Mouse (Mus musculus) intestine, embryonic 15.5 days (tissue): ENCODE measurements around the gene Dhrs2. TPM values are rescaled to one million over a fixed set of nuclear protein-coding genes. Genes with fewer than 3 reads are reported as not detected.
A peak's percentile ranks its signal among the peaks of the same experiment; 100 is the strongest.

Experiments
- ATAC-seq: fragments of 200-750 bp; cut with Nextera tagmentation; 2 replicates; pipeline ENCODE4 v1.8.0; 2017; ENCODE audit warnings: moderate TSS enrichment, moderate library complexity
- H3K27ac ChIP-seq: fragments of 300-500 bp; sonication (generic); 2 replicates; pipeline ENCODE4 v1.5.1; 2015; ENCODE audit warnings: mild to moderate bottlenecking, inconsistent platforms
- H3K27me3 ChIP-seq: fragments of 300-500 bp; sonication (generic); replicated peaks from 2 replicates; pipeline ENCODE4 v1.6.1; 2015; ENCODE audit warnings: inconsistent platforms
- H3K36me3 ChIP-seq: fragments of 300-500 bp; sonication (generic); 2 replicates; pipeline ENCODE4 v1.6.1; 2015; ENCODE audit warnings: inconsistent platforms
- H3K4me1 ChIP-seq: fragments of 300-500 bp; sonication (generic); replicated peaks from 2 replicates; pipeline ENCODE4 v1.6.1; 2015; ENCODE audit warnings: inconsistent platforms
- H3K4me2 ChIP-seq: fragments of 300-500 bp; sonication (generic); replicated peaks from 2 replicates; pipeline ENCODE4 v1.6.1; 2015; ENCODE audit warnings: mild to moderate bottlenecking, inconsistent platforms
- H3K4me3 ChIP-seq: fragments of 300-500 bp; sonication (generic); replicated peaks from 2 replicates; pipeline ENCODE4 v1.5.1; 2015; ENCODE audit warnings: inconsistent platforms
- H3K9ac ChIP-seq: fragments of 300-500 bp; sonication (generic); 2 replicates; pipeline ENCODE4 v1.6.1; 2015; ENCODE audit warnings: inconsistent platforms
- H3K9me3 ChIP-seq: fragments of 300-500 bp; sonication (generic); 2 replicates; pipeline ENCODE4 v1.6.1; 2016; ENCODE audit warnings: inconsistent platforms
- WGBS: fragments of 180-500 bp; shearing (Covaris S2); methylation state at CpG from one replicate; pipeline ENCODE4 v1.1.7; 2015; 5-methylcytosine and 5-hydroxymethylcytosine counted together
- polyA plus RNA-seq: library from polyadenylated mRNA; unstranded; fragments of >200 nt; fragmentation: Nextera tagmentation; extraction: Ambion mirVana; gene quantifications from 2 replicates; pipeline ENCODE4 v1.2.1, GENCODE M21; 2015

Dhrs2 gene
- polyA plus RNA-seq, 1 experiment from 2014 or later: 0.15 TPM

DNA sequence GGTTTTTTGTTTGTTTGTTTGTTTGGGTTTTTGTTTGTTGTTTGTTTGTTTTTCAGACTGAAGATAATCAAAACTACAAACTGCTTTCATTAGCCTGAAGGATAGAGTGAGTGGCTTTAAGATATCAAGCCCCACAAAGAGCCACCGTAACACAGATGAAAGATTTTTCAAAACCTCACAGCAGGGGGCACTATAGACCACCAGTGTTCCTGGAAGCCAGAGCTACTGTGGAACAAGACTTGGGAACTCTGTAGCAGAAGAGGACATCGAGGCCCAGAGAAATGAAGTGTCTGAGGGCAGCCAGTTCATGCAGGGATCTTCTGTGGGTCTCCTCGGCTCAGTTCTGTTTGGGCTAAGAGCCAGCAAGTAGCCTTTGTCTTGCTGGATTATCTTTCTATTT is 49.4 kb downstream of the Dhrs2 start:
- no peak for ATAC-seq
- Histone ChIP-seq H3K4me3 (no peak overlapping the region), H3K9ac (no peak overlapping the region), H3K36me3 (no peaks in the 10 kb centered on the region), H3K4me2 (no peak overlapping the region), H3K9me3 (no peaks in the 10 kb centered on the region), H3K4me1 (no peaks in the 10 kb centered on the region), H3K27ac (no peak overlapping the region), H3K27me3 (no peaks in the 10 kb centered on the region)
- 47% methylated on average over 3 of the region's 3 CpGs for WGBS

- no peaks in the 10 kb centered on the region for H3K9me3 ChIP-seq
- ATAC-seq: no peak
- no peaks in the 10 kb centered on the region for H3K4me1 ChIP-seq
- 80% methylated on average over 4 of the region's 4 CpGs for WGBS
- no peaks in the 10 kb centered on the region for H3K27me3 ChIP-seq
- no peak overlapping the region for H3K9ac ChIP-seq
- H3K27ac ChIP-seq: no peak overlapping the region
- no peaks in the 10 kb centered on the region for H3K36me3 ChIP-seq
- no peak overlapping the region for H3K4me3 ChIP-seq
- no peak overlapping the region for H3K4me2 ChIP-seq
Measured at GRCm38 (mm10) chr14:55273023-55273422, 51.2 kb downstream of the Dhrs2 start.

- Histone ChIP-seq H3K9me3 (no peaks in the 10 kb centered on the region), H3K27me3 (no peaks in the 10 kb centered on the region)
- WGBS: 92% methylated on average over 6 of the region's 6 CpGs
Measured at GRCm38 (mm10) chr14:55274810-55275209, 53.0 kb downstream of the Dhrs2 start.

GRCm38 (mm10) chr14:55279322-55280069 is 57.7 kb downstream of the Dhrs2 start:
- no peak overlapping the region for H3K4me3 ChIP-seq
- H3K36me3 ChIP-seq: no peaks in the 10 kb centered on the region
- no peak overlapping the region for H3K27ac ChIP-seq
- H3K9ac ChIP-seq: no peak overlapping the region
- H3K9me3 ChIP-seq: no peaks in the 10 kb centered on the region
- no peak overlapping the region for H3K4me2 ChIP-seq
- H3K4me1 ChIP-seq: no peaks in the 10 kb centered on the region
- H3K27me3 ChIP-seq: no peaks in the 10 kb centered on the region
- ATAC-seq: peak; percentile 91
- WGBS: 52% methylated on average over 7 of the region's 7 CpGs

More at GRCm38 (mm10) chr14:55274810-55275209, 53.0 kb downstream of the Dhrs2 start:
- no peak overlapping the region for H3K27ac ChIP-seq
- no peaks in the 10 kb centered on the region for H3K36me3 ChIP-seq
- ATAC-seq: no peak
- H3K9ac ChIP-seq: no peak overlapping the region
- H3K4me3 ChIP-seq: no peak overlapping the region
- no peak overlapping the region for H3K4me2 ChIP-seq
- H3K4me1 ChIP-seq: no peaks in the 10 kb centered on the region

Other genes with a start within 250 kb of the Dhrs2 start
- not detected in 2 replicates for gene Gm17428, start 245.1 kb upstream of the Dhrs2 start, polyA plus RNA-seq
- 0.83 and 1.6 TPM in 2 replicates for gene Myh7, start 227.4 kb upstream of the Dhrs2 start, polyA plus RNA-seq
- gene Ngdn, start 206.6 kb upstream of the Dhrs2 start, polyA plus RNA-seq: 83.1 and 84.9 TPM in 2 replicates
- gene Zfhx2, start 129.7 kb upstream of the Dhrs2 start, polyA plus RNA-seq: 3.8 and 4.4 TPM in 2 replicates
- gene Thtpa, start 127.2 kb upstream of the Dhrs2 start, polyA plus RNA-seq: 19.0 and 19.4 TPM in 2 replicates
- gene Ap1g2, start 115.4 kb upstream of the Dhrs2 start, polyA plus RNA-seq: 71.9 and 73.9 TPM in 2 replicates
- 1.6 and 1.7 TPM in 2 replicates for gene Jph4, start 105.1 kb upstream of the Dhrs2 start, polyA plus RNA-seq